Mouse (Mus musculus): ENCODE results near the gene Spn. TPM values are rescaled to one million over a fixed set of nuclear protein-coding genes. Genes with fewer than 3 reads are reported as not detected.
"Not testable (repeated sequence)": the region's sequence is repeated elsewhere in the genome, so short reads cannot be mapped to it uniquely, and the experiment has no call there.

Gene Spn
- polyA plus RNA-seq (2015; fragmentation: Nextera tagmentation; extraction: Ambion mirVana), result 8.2 and 8.7 TPM in 2 replicates

DNA sequence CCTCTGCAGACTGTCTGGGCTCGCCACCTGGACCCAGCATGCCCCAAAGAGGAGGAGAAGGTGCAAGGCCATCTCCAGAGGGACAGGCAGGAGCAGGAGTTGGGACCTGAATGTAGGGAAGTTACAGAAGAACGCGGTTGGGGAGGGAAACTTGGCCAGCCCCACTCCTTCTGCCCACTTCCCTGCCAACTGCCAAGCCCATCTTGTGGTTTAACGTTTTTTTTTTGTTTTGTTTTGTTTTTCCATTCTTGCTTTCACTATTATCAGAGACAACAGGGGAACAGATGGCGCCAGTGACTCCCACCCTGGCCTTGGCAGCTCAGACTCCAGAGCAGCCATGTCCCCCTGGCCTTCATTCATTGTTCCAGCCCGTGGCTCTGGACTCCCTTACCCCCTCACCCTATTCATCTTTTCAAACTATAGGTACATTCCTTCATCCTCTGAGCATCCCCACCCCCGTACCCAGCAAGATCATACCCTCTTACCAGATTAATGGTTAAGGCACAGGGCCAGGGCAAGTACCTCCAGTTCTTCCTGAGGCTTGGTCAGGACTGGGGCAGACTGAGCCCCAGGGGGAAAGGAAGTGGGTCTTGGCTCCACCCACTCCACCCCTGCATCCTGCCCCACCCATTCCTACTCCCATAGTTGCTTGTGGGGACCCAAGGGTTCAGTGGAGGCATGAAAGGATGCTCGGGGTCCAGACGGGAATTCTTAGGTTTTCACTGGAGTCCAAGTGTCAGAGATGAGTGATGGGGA, at the start of gene Spn:
Gene Spn, minus strand, starts transcription at position 562 of the 756 bp plus-strand sequence.
- Histone ChIP-seq H3K4me1 (replicated peaks) (peaks cover 95% of the 10 kb centered on the region), H3K36me3 (peaks cover 14% of the 10 kb centered on the region; the same call in 1 of the 2 replicates), H3K27me3 (no peaks in the 10 kb centered on the region), H3K4me3 (replicated peaks) (peak within 1 kb of the TSS; percentile 49), H3K9ac (peak within 1 kb of the TSS; percentile 64), H3K9me3 (replicated peaks) (no peaks in the 10 kb centered on the region), H3K4me2 (peak within 1 kb of the TSS; percentile 66), H3K27ac (peak within 1 kb of the TSS; percentile 92)
- DNase-seq (peak; percentile 45), ATAC-seq (ENCODE audit: low read depth) (peak; percentile 67)
- whole genome bisulfite sequencing (ENCODE audit: insufficient replicate concordance), result 17% methylated on average over 9 of the region's 9 CpGs

DNA sequence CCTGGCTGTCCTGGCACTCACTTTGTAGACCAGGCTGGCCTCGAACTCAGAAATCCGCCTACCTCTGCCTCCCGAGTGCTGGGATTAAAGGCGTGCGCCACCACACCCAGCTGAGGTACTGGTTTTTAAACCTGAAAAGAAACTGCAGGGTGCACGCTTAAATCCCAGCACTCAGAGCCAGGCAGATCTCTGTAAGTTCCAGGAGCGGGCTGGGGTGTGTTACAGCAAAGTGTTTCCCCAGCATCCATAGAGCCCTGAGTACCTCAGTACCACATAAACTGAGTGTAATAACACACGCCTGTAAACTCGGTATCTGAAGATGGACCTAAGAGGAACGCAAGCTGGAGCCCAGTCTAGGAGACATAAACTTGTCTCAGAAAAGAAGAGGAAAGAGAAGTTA, 49.7 kb upstream of the Spn start:
- H3K9ac ChIP-seq, result no peak overlapping the region

DNA sequence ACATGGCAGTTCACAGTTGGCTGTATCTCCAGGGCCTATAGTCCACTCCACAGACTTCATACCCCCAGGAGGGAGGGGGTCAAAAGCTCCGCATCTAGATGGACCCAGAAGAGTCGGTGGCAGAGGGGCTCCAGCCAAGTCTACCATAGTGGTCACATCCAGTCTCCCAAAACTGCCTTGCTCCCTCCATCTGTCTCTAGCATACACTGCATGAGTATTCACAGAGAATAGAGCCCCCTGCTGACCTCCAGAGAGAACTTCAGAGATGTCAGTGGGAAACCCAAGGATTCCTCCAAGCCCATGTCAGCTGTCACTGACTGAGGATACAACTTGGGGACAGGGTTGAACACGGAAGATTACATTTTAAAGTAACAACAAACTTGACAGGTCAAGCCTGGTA, 48.0 kb upstream of the Spn start:
- Histone ChIP-seq H3K27ac (no peak overlapping the region), H3K4me2 (no peak overlapping the region), H3K27me3 (no peaks in the 10 kb centered on the region), H3K9me3 (replicated peaks) (no peaks in the 10 kb centered on the region), H3K4me1 (replicated peaks) (peaks cover 62% of the 10 kb centered on the region), H3K36me3 (0 out of 2 replicates have a peak, but pooled peaks cover 3% of the 10 kb centered on the region), H3K4me3 (replicated peaks) (no peak overlapping the region), H3K9ac (no peak overlapping the region)
- DNase-seq, result no peak
- 49% methylated on average over 3 of the region's 3 CpGs for WGBS (ENCODE audit: insufficient replicate concordance)
- peak; percentile 11; the same call in 1 of the 2 replicates for ATAC-seq (ENCODE audit: low read depth)

More for the DNA sequence above, 49.7 kb upstream of the Spn start:
- Histone ChIP-seq H3K36me3 (peaks cover 19% of the 10 kb centered on the region), H3K9me3 (replicated peaks) (no peaks in the 10 kb centered on the region), H3K4me1 (replicated peaks) (peaks cover 49% of the 10 kb centered on the region), H3K27me3 (no peaks in the 10 kb centered on the region), H3K27ac (no peak overlapping the region), H3K4me2 (no peak overlapping the region), H3K4me3 (replicated peaks) (no peak overlapping the region)
- WGBS (ENCODE audit: insufficient replicate concordance), result 71% methylated on average over 10 of the region's 10 CpGs
- no peak for DNase-seq
- no peak for ATAC-seq (ENCODE audit: low read depth)

DNA sequence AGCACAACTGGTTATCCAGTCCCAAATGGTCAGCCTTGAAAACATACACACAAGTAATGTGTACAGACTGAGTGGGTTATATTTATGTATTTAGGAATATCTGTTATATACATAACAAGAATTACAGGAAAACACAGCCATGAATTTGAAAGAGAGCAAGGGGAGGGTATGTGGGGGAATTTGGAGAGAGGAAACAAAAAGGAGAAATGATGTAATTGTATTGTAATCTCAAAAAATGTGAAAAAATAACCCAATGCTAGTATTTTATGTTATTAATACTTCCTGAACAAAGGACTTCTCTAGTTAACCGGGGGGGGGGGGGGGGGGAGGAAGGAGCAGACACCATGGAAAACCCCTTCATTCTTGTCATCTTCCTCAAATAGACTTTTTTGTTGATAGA, 47.1 kb upstream of the Spn start:
- H3K9ac ChIP-seq, result no peak overlapping the region
- peaks cover 67% of the 10 kb centered on the region for H3K4me1 ChIP-seq (replicated peaks)
- H3K4me3 ChIP-seq (replicated peaks), result no peak overlapping the region
- 31% methylated on average over 1 of the region's 1 CpGs for WGBS (ENCODE audit: insufficient replicate concordance)
- H3K27ac ChIP-seq, result peak overlapping the region; percentile 80; the same call in 1 of the 2 replicates
- ATAC-seq (ENCODE audit: low read depth) (no peak), DNase-seq (no peak)
- no peaks in the 10 kb centered on the region for H3K27me3 ChIP-seq
- no peak overlapping the region for H3K4me2 ChIP-seq
- no peaks in the 10 kb centered on the region for H3K9me3 ChIP-seq (replicated peaks)
- no peaks in the 10 kb centered on the region for H3K36me3 ChIP-seq

- ATAC-seq (ENCODE audit: low read depth) (peak; percentile 66), DNase-seq (peak; percentile 55)
- WGBS (ENCODE audit: insufficient replicate concordance), result 48% methylated on average over 6 of the region's 6 CpGs
- Histone ChIP-seq H3K9ac (0 out of 2 replicates have a peak overlapping the region, but pooled peaks have one; percentile 20), H3K27me3 (no peaks in the 10 kb centered on the region), H3K27ac (peak overlapping the region; percentile 80), H3K9me3 (replicated peaks) (no peaks in the 10 kb centered on the region; the same call in 1 of the 2 replicates), H3K4me3 (replicated peaks) (no peak overlapping the region), H3K4me2 (peak overlapping the region; percentile 5; the same call in 1 of the 2 replicates), H3K4me1 (replicated peaks) (peaks cover 59% of the 10 kb centered on the region), H3K36me3 (no peaks in the 10 kb centered on the region)
Observed at GRCm38 (mm10) chr7:127183828-127184227, 46.2 kb upstream of the Spn start.

- no peaks in the 10 kb centered on the region for H3K27me3 ChIP-seq
- no peaks in the 10 kb centered on the region; the same call in 1 of the 2 replicates for H3K9me3 ChIP-seq (replicated peaks)
- H3K36me3 ChIP-seq, result no peaks in the 10 kb centered on the region
- peak; percentile 84 for ATAC-seq (ENCODE audit: low read depth)
- H3K4me2 ChIP-seq, result peak overlapping the region; percentile 23; the same call in 1 of the 2 replicates
- peak overlapping the region; percentile 80 for H3K27ac ChIP-seq
- H3K4me1 ChIP-seq (replicated peaks), result peaks cover 56% of the 10 kb centered on the region
- 9% methylated on average over 8 of the region's 8 CpGs for WGBS (ENCODE audit: insufficient replicate concordance)
- 0 out of 2 replicates have a peak overlapping the region, but pooled peaks have one; percentile 20 for H3K9ac ChIP-seq
- peak; percentile 58 for DNase-seq
- no peak overlapping the region for H3K4me3 ChIP-seq (replicated peaks)
Observed at GRCm38 (mm10) chr7:127183345-127183744, 45.7 kb upstream of the Spn start.

DNA sequence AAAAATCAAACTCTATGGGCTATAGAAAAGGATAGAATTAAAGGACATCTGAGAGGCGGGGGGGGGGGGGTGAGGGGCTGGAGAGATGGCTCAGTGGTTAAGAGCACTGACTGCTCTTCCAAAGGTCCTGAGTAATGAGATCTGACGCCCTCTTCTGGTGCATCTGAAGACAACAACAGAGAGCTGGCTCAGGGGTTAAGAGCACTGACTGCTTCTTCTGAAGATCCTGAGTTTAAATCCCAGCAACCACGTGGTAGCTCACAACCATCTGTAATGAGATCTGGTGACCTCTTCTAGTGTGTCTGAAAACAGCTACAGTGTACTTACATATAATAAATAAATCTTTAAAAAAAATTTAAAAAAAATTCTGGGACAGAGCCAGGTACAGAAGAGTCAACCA, 44.1 kb upstream of the Spn start:
- H3K27me3 ChIP-seq; ATAC-seq (ENCODE audit: low read depth); H3K27ac ChIP-seq; H3K4me2 ChIP-seq; H3K36me3 ChIP-seq; H3K9me3 ChIP-seq (replicated peaks); H3K4me3 ChIP-seq (replicated peaks); H3K9ac ChIP-seq; DNase-seq: not testable (repeated sequence)
- 38% methylated on average over 3 of the region's 3 CpGs for whole genome bisulfite sequencing (ENCODE audit: insufficient replicate concordance)
- peaks cover 64% of the 10 kb centered on the region for H3K4me1 ChIP-seq (replicated peaks)

DNA sequence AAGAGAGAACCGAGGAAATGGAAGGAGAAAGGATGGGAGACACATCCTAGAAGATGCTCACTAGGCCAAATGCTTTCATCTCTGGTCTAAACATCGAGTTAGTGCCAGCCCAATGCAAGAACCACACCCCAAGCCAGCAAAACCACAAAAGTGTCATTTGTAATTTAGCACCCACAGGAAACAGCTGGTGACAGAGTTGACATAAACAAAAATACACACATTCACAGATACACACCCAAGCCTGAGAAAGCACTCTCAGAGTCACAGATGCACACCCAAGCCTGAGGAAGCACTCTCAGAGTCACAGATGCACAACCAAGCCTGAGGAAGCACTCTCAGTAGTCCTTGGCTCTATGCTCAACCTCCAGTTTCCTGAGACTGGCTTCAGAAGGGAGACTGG, 43.2 kb upstream of the Spn start:
- Histone ChIP-seq H3K4me1 (replicated peaks) (peaks cover 64% of the 10 kb centered on the region), H3K27ac (peak overlapping the region; percentile 5), H3K4me2 (no peak overlapping the region), H3K9ac (no peak overlapping the region), H3K4me3 (replicated peaks) (no peak overlapping the region), H3K9me3 (replicated peaks) (no peaks in the 10 kb centered on the region; the same call in 1 of the 2 replicates), H3K27me3 (no peaks in the 10 kb centered on the region), H3K36me3 (no peaks in the 10 kb centered on the region)
- DNase-seq (no peak), ATAC-seq (ENCODE audit: low read depth) (no peak)
- 17% methylated on average over 2 of the region's 2 CpGs for WGBS (ENCODE audit: insufficient replicate concordance)

GRCm38 (mm10) chr7:127176937-127177336, 39.3 kb upstream of the Spn start:
- Histone ChIP-seq H3K4me2 (no peak overlapping the region), H3K4me1 (replicated peaks) (peaks cover 29% of the 10 kb centered on the region), H3K27ac (no peak overlapping the region), H3K9ac (no peak overlapping the region), H3K4me3 (replicated peaks) (no peak overlapping the region), H3K9me3 (replicated peaks) (no peaks in the 10 kb centered on the region; the same call in 1 of the 2 replicates), H3K36me3 (no peaks in the 10 kb centered on the region), H3K27me3 (no peaks in the 10 kb centered on the region)
- DNase-seq (no peak), ATAC-seq (ENCODE audit: low read depth) (no peak)
- 57% methylated on average over 4 of the region's 4 CpGs for WGBS (ENCODE audit: insufficient replicate concordance)

- ATAC-seq (ENCODE audit: low read depth), result no peak
- Histone ChIP-seq H3K9me3 (replicated peaks) (no peaks in the 10 kb centered on the region), H3K27me3 (no peaks in the 10 kb centered on the region), H3K27ac (no peak overlapping the region), H3K4me2 (no peak overlapping the region), H3K4me3 (replicated peaks) (no peak overlapping the region), H3K9ac (no peak overlapping the region), H3K4me1 (replicated peaks) (peaks cover 13% of the 10 kb centered on the region), H3K36me3 (no peaks in the 10 kb centered on the region)
- no peak for DNase-seq
- 65% methylated on average over 5 of the region's 5 CpGs for WGBS (ENCODE audit: insufficient replicate concordance)
Observed at GRCm38 (mm10) chr7:127166501-127166900, 28.9 kb upstream of the Spn start.

DNA sequence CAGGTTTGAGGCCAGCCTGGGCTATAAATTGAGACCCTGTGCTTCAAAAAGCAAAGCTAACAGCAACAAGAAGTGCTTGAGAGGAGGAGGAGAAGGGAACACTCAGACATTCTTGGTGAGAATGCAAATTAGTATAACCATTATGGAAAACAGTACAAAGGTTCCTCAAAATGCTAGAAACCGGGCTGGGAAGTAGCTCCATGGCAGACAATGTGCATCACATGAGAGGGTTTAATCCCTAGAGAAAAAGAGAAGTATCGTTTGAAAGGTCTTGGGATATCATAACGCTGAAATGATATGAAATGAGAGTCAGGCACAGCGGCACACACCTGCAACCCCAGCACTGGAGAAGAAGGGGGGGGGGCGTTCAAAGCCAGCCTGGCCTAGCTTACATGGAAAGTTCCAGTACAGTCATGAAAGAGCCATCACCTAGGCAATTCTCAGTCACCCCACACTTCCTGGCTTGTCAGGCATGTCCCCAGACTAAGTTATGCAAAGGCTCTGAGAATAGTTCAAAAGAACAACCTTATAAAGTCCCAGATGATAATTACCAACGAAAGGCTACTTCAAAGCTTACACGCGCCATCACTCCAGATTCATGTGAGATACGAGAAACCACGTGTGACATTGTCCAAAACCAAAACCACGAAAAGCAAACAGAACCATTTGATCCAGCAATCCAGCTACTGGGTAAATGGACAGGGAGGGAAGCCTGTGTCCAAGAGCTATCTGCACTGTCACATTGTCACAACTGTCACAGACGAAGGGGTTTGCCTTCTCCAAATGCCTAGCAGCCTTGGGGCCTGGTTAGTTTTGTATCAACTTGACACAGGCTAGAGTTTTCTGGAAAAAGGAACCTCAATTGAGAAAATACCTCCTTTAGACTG, 28.2 kb upstream of the Spn start:
- ATAC-seq (ENCODE audit: low read depth), result no peak
- no peak for DNase-seq
- H3K4me2 ChIP-seq, result no peak overlapping the region
- H3K27me3 ChIP-seq, result no peaks in the 10 kb centered on the region
- H3K4me3 ChIP-seq (replicated peaks), result no peak overlapping the region
- H3K4me1 ChIP-seq (replicated peaks), result peaks cover 13% of the 10 kb centered on the region
- H3K9me3 ChIP-seq (replicated peaks), result no peaks in the 10 kb centered on the region
- no peak overlapping the region for H3K27ac ChIP-seq
- H3K36me3 ChIP-seq, result no peaks in the 10 kb centered on the region
- WGBS (ENCODE audit: insufficient replicate concordance), result 61% methylated on average over 12 of the region's 12 CpGs
- H3K9ac ChIP-seq, result no peak overlapping the region

All from liver, embryonic 13.5 days (tissue).